Mouse (Mus musculus) stomach, postnatal 0 days (tissue): ENCODE data around the gene H2al1m. TPM values are rescaled to one million over a fixed set of nuclear protein-coding genes. Genes with fewer than 3 reads are reported as not detected.
"Not testable (repeated sequence)": the region's sequence is repeated elsewhere in the genome, so short reads cannot be mapped to it uniquely, and the experiment has no call there.

Experiments used
- ATAC-seq: fragments of 200-750 bp; cut with Nextera tagmentation; 2 replicates; pipeline ENCODE4 v1.8.0; 2017; ENCODE audit not compliant: low FRiP score, low TSS enrichment
- DNase-seq: peaks from one replicate; pipeline ENCODE4 v3.0.0-alpha.2; 2016; ENCODE audit warnings: low spot score
- H3K27ac ChIP-seq: fragments of 300-500 bp; sonication (generic); replicated peaks from 2 replicates; pipeline ENCODE4 v1.5.1; 2014; ENCODE audit warnings: mild to moderate bottlenecking, control low read depth
- H3K27me3 ChIP-seq: fragments of 300-500 bp; sonication (generic); 2 replicates; pipeline ENCODE4 v1.6.1; 2014; ENCODE audit warnings: low read length; ENCODE audit not compliant: control insufficient read depth, insufficient read depth
- H3K36me3 ChIP-seq: fragments of 300-500 bp; sonication (generic); 2 replicates; pipeline ENCODE4 v1.6.1; 2014; ENCODE audit warnings: low read length, mixed read lengths; ENCODE audit not compliant: control insufficient read depth, insufficient read depth
- H3K4me1 ChIP-seq: fragments of 300-500 bp; sonication (generic); replicated peaks from 2 replicates; pipeline ENCODE4 v1.6.1; 2014; ENCODE audit warnings: antibody characterized with exemption; ENCODE audit not compliant: control insufficient read depth, insufficient read depth
- H3K4me2 ChIP-seq: fragments of 300-500 bp; sonication (generic); replicated peaks from 2 replicates; pipeline ENCODE4 v1.6.1; 2014; ENCODE audit warnings: low read depth, mild to moderate bottlenecking, control low read depth, moderate library complexity
- H3K4me3 ChIP-seq: fragments of 300-500 bp; sonication (generic); 2 replicates; pipeline ENCODE4 v1.5.1; 2014; ENCODE audit warnings: low read depth, low read length, control low read depth
- H3K9ac ChIP-seq: fragments of 300-500 bp; sonication (generic); 2 replicates; pipeline ENCODE4 v1.6.1; 2014; ENCODE audit warnings: mild to moderate bottlenecking, low read length, control low read depth, mixed read lengths
- H3K9me3 ChIP-seq: fragments of 300-500 bp; sonication (generic); 2 replicates; pipeline ENCODE4 v1.6.1; 2016; ENCODE audit warnings: low read length; ENCODE audit not compliant: control insufficient read depth
- CTCF ChIP-seq: IDR thresholded peaks from 2 replicates; pipeline ENCODE4 v1.5.1; 2016; ENCODE audit warnings: antibody characterized with exemption, low read depth, mild to moderate bottlenecking, moderate library complexity
- EP300 ChIP-seq: optimal IDR thresholded peaks from 2 replicates; pipeline ENCODE3; 2016; ENCODE audit warnings: antibody characterized with exemption
- whole genome bisulfite sequencing: fragments of 180-500 bp; shearing (Covaris S2); extraction: QIAGEN DNeasy Blood & Tissue Kit; methylation state at CpG from one replicate; pipeline ENCODE4 v1.1.7; 2014; 5-methylcytosine and 5-hydroxymethylcytosine counted together
- polyA plus RNA-seq: library from polyadenylated mRNA; unstranded; fragments of >200 nt; fragmentation: Nextera tagmentation; extraction: Ambion mirVana; gene quantifications from 2 replicates; pipeline ENCODE4 v1.2.1, GENCODE M21; 2015

The H2al1m gene
- polyA plus RNA-seq, 1 experiment from 2014 or later: not detected

DNA sequence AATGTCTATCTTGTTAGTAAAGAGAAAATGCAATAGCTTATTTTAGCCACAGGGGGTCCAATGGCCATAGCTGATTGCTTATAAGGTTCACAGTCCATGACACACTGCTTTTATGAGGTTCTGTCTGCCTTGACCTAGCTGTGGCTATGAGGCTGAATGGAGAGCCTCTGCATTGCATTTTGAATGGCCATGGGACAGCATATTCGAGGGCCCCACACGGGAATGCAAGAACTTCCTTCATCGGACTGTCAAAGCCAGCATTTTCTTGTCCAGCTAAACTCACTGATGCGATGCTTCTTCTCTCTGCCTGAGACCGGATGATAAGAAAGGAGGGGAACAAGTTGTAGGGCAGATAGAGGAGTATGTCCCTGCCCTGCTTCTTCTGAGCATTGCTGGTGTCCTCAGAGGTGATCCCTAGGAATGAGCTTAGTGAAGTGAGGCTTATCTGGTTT is 14.9 kb downstream of the H2al1m start:
- H3K27ac ChIP-seq: no peak overlapping the region
- ATAC-seq (no peak), DNase-seq (no peak)
- no peaks in the 10 kb centered on the region for H3K4me1 ChIP-seq
- H3K27me3 ChIP-seq: no peaks in the 10 kb centered on the region
- H3K9me3 ChIP-seq: no peaks in the 10 kb centered on the region
- no peaks in the 10 kb centered on the region for H3K36me3 ChIP-seq
- TF ChIP-seq EP300 (no peak), CTCF (peak; percentile 18; the same call in 1 of the 2 replicates)
- 85% methylated on average over 5 of the region's 5 CpGs for WGBS
- no peak overlapping the region for H3K4me2 ChIP-seq
- no peak overlapping the region for H3K9ac ChIP-seq
- no peak overlapping the region for H3K4me3 ChIP-seq

DNA sequence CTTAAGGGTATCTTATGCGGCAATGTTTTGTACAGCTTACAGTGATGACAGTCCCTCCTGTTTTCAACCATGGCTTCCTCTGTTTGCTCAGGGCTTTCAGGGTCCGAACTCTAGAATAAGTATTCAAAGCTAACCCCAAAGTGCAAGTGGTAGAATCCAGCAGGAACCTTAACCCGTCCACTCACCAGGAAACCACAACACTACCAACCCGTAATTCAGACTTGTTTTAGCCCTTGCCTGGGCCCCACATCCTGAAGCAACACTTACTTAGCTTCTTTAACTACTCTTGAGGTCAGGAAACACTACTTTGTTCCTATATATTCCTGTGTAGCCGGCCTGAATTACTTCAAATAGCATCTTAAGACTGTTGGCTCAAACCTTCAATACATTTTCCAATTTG is 19.2 kb downstream of the H2al1m start:
- TF ChIP-seq CTCF (no peak), EP300 (no peak)
- ATAC-seq: no peak
- Histone ChIP-seq H3K36me3 (no peaks in the 10 kb centered on the region), H3K4me1 (no peaks in the 10 kb centered on the region), H3K4me3 (no peak overlapping the region), H3K27me3 (no peaks in the 10 kb centered on the region), H3K9ac (no peak overlapping the region), H3K9me3 (no peaks in the 10 kb centered on the region), H3K4me2 (no peak overlapping the region), H3K27ac (no peak overlapping the region)
- 71% methylated on average over 5 of the region's 5 CpGs for WGBS
- no peak for DNase-seq

DNA sequence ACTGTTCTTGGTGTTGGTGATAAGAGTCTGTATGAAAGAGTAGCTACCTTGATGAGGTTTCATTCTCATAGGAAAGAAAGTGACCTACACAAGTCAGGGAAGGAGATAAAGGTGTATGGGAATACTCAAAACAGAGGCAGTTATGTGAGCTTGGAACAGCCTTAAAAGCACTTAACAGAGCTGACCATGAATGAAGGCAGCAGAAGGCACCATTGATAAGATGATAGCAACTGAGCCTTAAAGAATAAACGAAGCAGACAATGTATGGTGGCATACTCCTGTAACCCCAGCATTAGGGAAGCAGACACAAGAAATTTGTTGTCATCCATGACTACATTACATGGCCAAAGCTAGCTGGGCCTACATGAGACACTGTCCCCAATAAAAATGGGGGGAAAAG is 19.9 kb downstream of the H2al1m start:
- no peaks in the 10 kb centered on the region for H3K4me1 ChIP-seq
- H3K4me3 ChIP-seq: no peak overlapping the region
- ATAC-seq (no peak), DNase-seq (no peak)
- no peak overlapping the region for H3K27ac ChIP-seq
- H3K9me3 ChIP-seq: no peaks in the 10 kb centered on the region
- TF ChIP-seq EP300 (no peak), CTCF (no peak)
- H3K27me3 ChIP-seq: no peaks in the 10 kb centered on the region
- no peak overlapping the region for H3K9ac ChIP-seq
- 58% methylated on average over 1 of the region's 1 CpGs for WGBS
- no peak overlapping the region for H3K4me2 ChIP-seq
- H3K36me3 ChIP-seq: no peaks in the 10 kb centered on the region

DNA sequence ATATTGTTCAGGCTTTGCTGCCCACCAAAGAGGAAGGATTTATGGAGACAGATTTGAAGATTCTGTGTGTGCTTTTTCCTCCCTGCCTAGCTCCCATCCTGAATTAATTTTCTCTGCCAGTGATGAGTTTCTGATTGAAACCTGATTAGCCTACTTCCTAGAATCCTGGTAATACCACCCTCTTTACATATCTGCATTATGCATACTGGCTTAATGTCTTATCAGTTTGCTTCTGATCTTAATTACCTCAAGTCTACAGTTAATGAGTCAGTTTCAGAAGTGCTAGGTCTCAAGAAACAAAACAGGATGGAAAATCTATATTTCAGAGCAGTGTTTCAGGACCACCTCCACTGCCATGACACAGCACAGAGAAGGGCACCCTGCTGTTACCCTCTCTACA is 32.9 kb downstream of the H2al1m start:
- not testable (repeated sequence) for H3K27me3 ChIP-seq, H3K4me2 ChIP-seq, H3K9ac ChIP-seq, DNase-seq, H3K36me3 ChIP-seq, H3K4me1 ChIP-seq, H3K9me3 ChIP-seq, H3K4me3 ChIP-seq, ATAC-seq, H3K27ac ChIP-seq

DNA sequence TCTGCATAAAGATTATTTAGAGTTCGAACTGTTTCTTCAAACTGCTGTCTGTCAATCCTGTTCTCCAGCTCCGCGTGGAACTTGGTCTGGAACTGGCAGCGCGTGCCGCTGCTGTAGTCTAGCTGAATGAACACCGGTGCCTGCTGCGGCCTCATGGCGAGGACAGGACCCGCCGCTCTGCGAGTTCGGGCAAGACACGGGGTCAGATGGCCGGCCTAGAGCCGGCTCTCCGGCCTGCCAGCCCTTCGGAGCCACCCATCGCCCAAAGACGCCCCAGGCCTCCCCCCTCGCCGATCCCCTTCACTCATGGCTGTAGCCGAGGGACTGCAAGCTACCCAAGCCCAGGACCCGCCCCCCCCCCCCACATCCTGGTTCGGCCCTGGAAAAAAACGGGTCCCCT is 44.4 kb downstream of the H2al1m start:
- H3K9ac ChIP-seq, H3K36me3 ChIP-seq, H3K4me2 ChIP-seq, H3K27ac ChIP-seq, H3K9me3 ChIP-seq, ATAC-seq, H3K4me1 ChIP-seq, DNase-seq, H3K27me3 ChIP-seq, H3K4me3 ChIP-seq: not testable (repeated sequence)
- 90% methylated on average over 20 of the region's 26 CpGs for WGBS

DNA sequence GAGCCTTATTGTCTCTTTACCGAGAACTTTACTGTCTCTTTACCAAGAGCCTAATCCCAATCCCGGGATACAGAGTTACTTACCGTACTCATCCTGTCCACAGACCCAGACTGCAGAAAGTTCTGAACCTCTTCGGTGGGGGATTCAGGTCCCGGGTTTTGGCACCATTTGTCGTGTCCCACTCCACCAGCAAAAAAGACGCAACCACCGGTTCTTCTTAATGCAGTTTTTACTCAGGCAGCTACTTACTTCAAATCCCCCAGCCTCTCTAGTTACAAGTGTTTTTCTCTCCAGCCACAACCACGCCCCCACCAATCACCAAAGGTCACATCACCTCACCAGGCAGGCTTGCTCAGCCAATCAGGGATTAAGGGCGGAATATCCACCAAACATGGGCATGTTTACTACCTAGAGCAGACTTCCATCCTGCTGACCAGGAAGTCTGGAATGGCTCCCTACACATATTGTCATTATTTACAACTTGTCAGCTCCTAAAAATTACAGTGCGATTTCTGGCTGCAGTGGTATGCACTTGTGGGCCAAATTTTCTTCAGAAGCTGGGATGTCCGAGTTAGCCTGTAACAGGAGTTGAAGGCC is 48.9 kb downstream of the H2al1m start:
- DNase-seq, H3K4me3 ChIP-seq, H3K9me3 ChIP-seq, H3K27ac ChIP-seq, H3K27me3 ChIP-seq, H3K9ac ChIP-seq, H3K36me3 ChIP-seq, ATAC-seq, H3K4me2 ChIP-seq, H3K4me1 ChIP-seq: not testable (repeated sequence)
- 73% methylated on average over 12 of the region's 12 CpGs for WGBS
